Mouse (Mus musculus) embryonic facial prominence, embryonic 10.5 days (tissue): ENCODE results near the gene Phtf2. TPM values are rescaled to one million over a fixed set of nuclear protein-coding genes. Genes with fewer than 3 reads are reported as not detected.
A peak's percentile ranks its signal among the peaks of the same experiment; 100 is the strongest.
"Not testable (repeated sequence)": the region's sequence is repeated elsewhere in the genome, so short reads cannot be mapped to it uniquely, and the experiment has no call there.

Source experiments
- DNase-seq: peaks from one replicate; pipeline ENCODE4 v3.0.0-alpha.2; 2017; ENCODE audit warnings: low spot score
- H3K27ac ChIP-seq: fragments of 300-500 bp; sonication (generic); replicated peaks from 2 replicates; pipeline ENCODE4 v1.5.1; 2016; ENCODE audit warnings: mild to moderate bottlenecking
- H3K27me3 ChIP-seq: fragments of 300-500 bp; sonication (generic); replicated peaks from 2 replicates; pipeline ENCODE4 v1.6.1; 2016; ENCODE audit warnings: low read depth, mild to moderate bottlenecking; ENCODE audit not compliant: poor library complexity, severe bottlenecking
- H3K36me3 ChIP-seq: fragments of 300-500 bp; sonication (generic); replicated peaks from 2 replicates; pipeline ENCODE4 v1.6.1; 2016; ENCODE audit warnings: mild to moderate bottlenecking, moderate library complexity
- H3K4me1 ChIP-seq: fragments of 300-500 bp; sonication (generic); 2 replicates; pipeline ENCODE4 v1.6.1; 2016
- H3K4me3 ChIP-seq: fragments of 300-500 bp; sonication (generic); 2 replicates; pipeline ENCODE4 v1.5.1; 2016; ENCODE audit warnings: mild to moderate bottlenecking, moderate library complexity
- H3K9me3 ChIP-seq: fragments of 300-500 bp; sonication (generic); 2 replicates; pipeline ENCODE4 v1.6.1; 2016; ENCODE audit warnings: mild to moderate bottlenecking
- WGBS: fragments of 180-500 bp; shearing (Covaris S2); methylation state at CpG from one replicate; pipeline ENCODE4 v1.1.7; 2016; 5-methylcytosine and 5-hydroxymethylcytosine counted together
- polyA plus RNA-seq: library from polyadenylated mRNA; unstranded; fragments of >200 nt; fragmentation: Nextera tagmentation; extraction: Ambion mirVana; gene quantifications from 2 replicates; pipeline ENCODE4 v1.2.1, GENCODE M21; 2016

Phtf2 gene
- polyA plus RNA-seq, 1 experiment from 2014 or later = 20.2 TPM

- Histone ChIP-seq H3K9me3 (no peaks in the 10 kb centered on the region), H3K4me1 (no peaks in the 10 kb centered on the region), H3K27ac (no peak overlapping the region), H3K4me3 (no peak overlapping the region), H3K27me3 (no peaks in the 10 kb centered on the region), H3K36me3 (peaks cover 54% of the 10 kb centered on the region)
- 88% methylated on average over 10 of the region's 10 CpGs for WGBS
- DNase-seq = no peak
Observed at GRCm38 (mm10) chr5:20791793-20792554, 90.0 kb downstream of the Phtf2 start.

GRCm38 (mm10) chr5:20786471-20786870 lies 95.5 kb downstream of the Phtf2 start:
- not testable (repeated sequence) for H3K27me3 ChIP-seq, H3K27ac ChIP-seq, H3K4me3 ChIP-seq, H3K9me3 ChIP-seq, DNase-seq, H3K4me1 ChIP-seq
- peaks cover 38% of the 10 kb centered on the region for H3K36me3 ChIP-seq
- WGBS = 94% methylated on average over 4 of the region's 5 CpGs

GRCm38 (mm10) chr5:20781116-20781515 lies 100.8 kb downstream of the Phtf2 start:
- Histone ChIP-seq H3K4me1 (no peaks in the 10 kb centered on the region), H3K27me3 (no peaks in the 10 kb centered on the region), H3K36me3 (peaks cover 27% of the 10 kb centered on the region), H3K4me3 (no peak overlapping the region), H3K27ac (no peak overlapping the region), H3K9me3 (no peaks in the 10 kb centered on the region)
- no peak for DNase-seq
- 88% methylated on average over 1 of the region's 1 CpGs for WGBS

- Histone ChIP-seq H3K9me3 (no peaks in the 10 kb centered on the region), H3K27me3 (no peaks in the 10 kb centered on the region), H3K4me1 (no peaks in the 10 kb centered on the region), H3K36me3 (peaks cover 20% of the 10 kb centered on the region), H3K27ac (no peak overlapping the region), H3K4me3 (no peak overlapping the region)
- no peak for DNase-seq
- 72% methylated on average over 2 of the region's 2 CpGs for WGBS
Observed at GRCm38 (mm10) chr5:20779191-20779590, 102.7 kb downstream of the Phtf2 start.

GRCm38 (mm10) chr5:20778274-20778984 lies 103.5 kb downstream of the Phtf2 start:
- 84% methylated on average over 8 of the region's 8 CpGs for WGBS
- no peaks in the 10 kb centered on the region for H3K27me3 ChIP-seq
- H3K4me1 ChIP-seq = no peaks in the 10 kb centered on the region
- H3K4me3 ChIP-seq = no peak overlapping the region
- peaks cover 25% of the 10 kb centered on the region for H3K36me3 ChIP-seq
- no peak for DNase-seq
- H3K27ac ChIP-seq = no peak overlapping the region
- H3K9me3 ChIP-seq = no peaks in the 10 kb centered on the region

DNA sequence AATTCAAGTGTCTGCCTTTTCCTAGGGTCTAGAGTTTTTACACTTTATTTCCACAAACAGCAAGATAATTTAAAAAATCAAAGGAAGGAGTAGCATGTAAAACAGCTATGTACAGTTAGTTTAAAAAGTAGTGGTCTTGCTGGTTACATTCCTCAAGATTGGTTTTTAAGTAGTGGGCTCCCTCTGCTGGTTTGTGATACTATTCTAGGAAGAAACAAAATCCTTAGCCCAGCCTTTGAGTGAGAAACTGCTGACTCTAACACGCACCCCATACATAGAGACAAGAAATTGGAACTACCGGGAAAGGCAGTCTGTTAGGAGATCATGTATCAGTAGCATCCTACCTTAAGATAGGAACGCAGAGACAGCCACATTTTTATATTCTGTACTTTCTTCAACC lies 108.6 kb downstream of the Phtf2 start:
- H3K4me1 ChIP-seq = no peaks in the 10 kb centered on the region
- DNase-seq = no peak
- H3K27ac ChIP-seq = no peak overlapping the region
- no peak overlapping the region for H3K4me3 ChIP-seq
- H3K9me3 ChIP-seq = no peaks in the 10 kb centered on the region
- 67% methylated on average over 3 of the region's 3 CpGs for WGBS
- H3K27me3 ChIP-seq = no peaks in the 10 kb centered on the region
- H3K36me3 ChIP-seq = peaks cover 38% of the 10 kb centered on the region

GRCm38 (mm10) chr5:20765365-20765920 lies 116.5 kb downstream of the Phtf2 start:
- 93% methylated on average over 7 of the region's 7 CpGs for WGBS
- no peaks in the 10 kb centered on the region for H3K9me3 ChIP-seq
- no peak overlapping the region for H3K27ac ChIP-seq
- H3K36me3 ChIP-seq = peaks cover 58% of the 10 kb centered on the region
- no peak for DNase-seq
- H3K4me1 ChIP-seq = no peaks in the 10 kb centered on the region
- no peaks in the 10 kb centered on the region for H3K27me3 ChIP-seq
- no peak overlapping the region for H3K4me3 ChIP-seq

DNA sequence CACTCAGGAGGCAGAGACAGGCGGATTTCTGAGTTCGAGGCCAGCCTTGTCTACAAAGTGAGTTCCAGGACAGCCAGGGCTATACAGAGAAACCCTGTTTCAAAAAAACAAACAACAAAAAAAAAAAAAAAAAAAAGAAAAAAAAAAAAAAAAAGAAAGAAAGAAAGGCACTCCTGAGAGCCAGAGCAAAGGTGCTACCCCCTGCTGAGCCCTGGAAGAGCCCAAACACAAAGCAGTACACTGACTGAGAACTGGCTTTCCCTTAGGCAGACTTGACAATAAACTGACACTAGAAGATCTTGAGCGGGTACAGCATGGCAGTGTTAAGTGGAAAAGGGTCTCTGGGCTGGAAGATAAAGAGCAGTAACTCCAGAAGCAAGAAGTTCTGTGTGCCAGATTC lies 119.5 kb downstream of the Phtf2 start:
- not testable (repeated sequence) for H3K27me3 ChIP-seq, H3K4me1 ChIP-seq, H3K9me3 ChIP-seq, DNase-seq, H3K4me3 ChIP-seq, H3K27ac ChIP-seq
- H3K36me3 ChIP-seq = peaks cover 51% of the 10 kb centered on the region
- WGBS = 90% methylated on average over 3 of the region's 3 CpGs

- Histone ChIP-seq H3K4me1 (no peaks in the 10 kb centered on the region), H3K9me3 (no peaks in the 10 kb centered on the region), H3K27ac (no peak overlapping the region), H3K4me3 (no peak overlapping the region), H3K27me3 (no peaks in the 10 kb centered on the region), H3K36me3 (peaks cover 43% of the 10 kb centered on the region)
- DNase-seq = no peak
- 88% methylated on average over 12 of the region's 12 CpGs for WGBS
Observed at GRCm38 (mm10) chr5:20760368-20761162, 121.4 kb downstream of the Phtf2 start.

GRCm38 (mm10) chr5:20759771-20760170 lies 122.2 kb downstream of the Phtf2 start:
- Histone ChIP-seq H3K4me1 (no peaks in the 10 kb centered on the region), H3K4me3 (no peak overlapping the region), H3K27me3 (no peaks in the 10 kb centered on the region), H3K9me3 (no peaks in the 10 kb centered on the region), H3K27ac (no peak overlapping the region), H3K36me3 (peaks cover 38% of the 10 kb centered on the region)
- DNase-seq = no peak
- WGBS = 87% methylated on average over 5 of the region's 5 CpGs

- Histone ChIP-seq H3K27ac (peak overlapping the region; percentile 25; the same call in 1 of the 2 replicates), H3K4me3 (no peak overlapping the region), H3K27me3 (no peaks in the 10 kb centered on the region), H3K4me1 (peaks cover 19% of the 10 kb centered on the region), H3K36me3 (peaks cover 13% of the 10 kb centered on the region; the same call in 1 of the 2 replicates), H3K9me3 (no peaks in the 10 kb centered on the region)
- WGBS = 45% methylated on average over 5 of the region's 5 CpGs
- DNase-seq = no peak
Observed at GRCm38 (mm10) chr5:20753963-20754362, 128.0 kb downstream of the Phtf2 start.

DNA sequence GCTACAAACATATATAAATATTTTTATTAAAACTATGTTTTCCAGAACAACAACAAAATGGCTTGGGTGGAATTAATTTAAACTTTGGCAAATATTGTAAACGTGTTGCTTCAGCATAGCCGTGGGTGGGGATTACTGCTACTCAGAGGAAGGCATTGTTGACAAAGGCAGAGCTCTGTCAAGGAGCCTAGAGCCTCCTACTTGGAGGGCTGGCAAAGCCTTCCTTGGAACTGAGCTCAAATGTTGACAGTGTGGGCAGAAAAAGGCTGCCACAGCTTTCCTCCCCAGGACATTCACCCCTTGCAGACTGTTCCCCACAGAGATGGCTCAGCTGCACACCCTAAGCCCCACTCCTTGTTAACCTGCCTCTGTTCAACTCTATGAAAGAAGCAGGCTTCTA lies 128.8 kb downstream of the Phtf2 start:
- no peak for DNase-seq
- Histone ChIP-seq H3K4me3 (no peak overlapping the region), H3K4me1 (peaks cover 19% of the 10 kb centered on the region), H3K27me3 (no peaks in the 10 kb centered on the region), H3K27ac (peak overlapping the region; percentile 32; the same call in 1 of the 2 replicates), H3K36me3 (peaks cover 10% of the 10 kb centered on the region; the same call in 1 of the 2 replicates), H3K9me3 (no peaks in the 10 kb centered on the region)
- WGBS = 51% methylated on average over 2 of the region's 2 CpGs
